Mouse (Mus musculus): ENCODE data around the gene Thoc7. TPM values are rescaled to one million over a fixed set of nuclear protein-coding genes. Genes with fewer than 3 reads are reported as not detected.

The Thoc7 gene
- polyA plus RNA-seq (2015; fragmentation: Nextera tagmentation; extraction: Ambion mirVana), result 210 and 225 TPM in 2 replicates

DNA sequence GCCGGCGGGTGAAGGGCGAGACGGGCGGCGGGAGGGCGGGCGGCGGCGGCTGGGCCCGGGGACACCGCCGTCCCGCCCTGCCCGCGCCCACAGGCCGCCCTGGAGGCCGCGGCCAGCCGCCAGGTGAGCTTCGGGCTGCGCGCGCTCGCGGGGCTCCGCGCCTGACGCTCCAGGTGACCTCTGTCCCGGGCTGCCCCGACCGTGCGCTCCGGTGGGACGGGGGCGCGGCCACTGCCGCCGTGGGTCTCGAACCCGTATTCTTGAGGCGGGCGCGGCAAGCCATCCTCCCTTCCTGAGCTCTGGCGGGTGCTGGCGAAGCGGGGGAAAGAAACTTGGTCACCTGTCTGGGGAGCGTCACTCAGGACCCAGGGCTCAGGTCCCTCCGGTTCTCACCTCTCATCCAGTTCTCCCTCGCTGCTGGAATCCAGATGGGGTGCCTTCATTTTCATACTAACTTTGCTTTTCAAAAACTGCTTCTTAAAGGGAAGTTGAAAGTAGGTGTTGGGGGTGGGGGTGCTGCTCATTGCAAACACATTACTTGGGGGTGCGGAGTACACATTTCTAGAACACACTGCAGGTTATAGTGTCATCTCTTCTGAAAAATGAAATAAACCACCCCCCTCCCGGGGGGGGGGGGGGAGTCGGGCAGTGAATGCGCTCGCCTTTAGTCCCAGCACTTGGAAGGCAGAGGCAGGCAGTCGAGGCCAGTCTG lies at the start of gene Thoc7, which contains the start of gene Atxn7:
Gene Thoc7 (minus strand): TSS at position 452 of the 712 bp plus-strand sequence.
Gene Atxn7 (plus strand): TSS at position 40 of the 712 bp plus-strand sequence.

GRCm38 (mm10) chr14:13914387-13915082 lies 47.1 kb downstream of the Thoc7 start, which contains the start of gene Gm281:
Gene Gm281 (minus strand): TSS chr14:13914478.

Other genes starting within 250 kb of the Thoc7 start
- gene Gm281, start 47.4 kb downstream of the Thoc7 start, polyA plus RNA-seq (2015; fragmentation: Nextera tagmentation; extraction: Ambion mirVana), result not detected in 2 replicates
- 3.9 and 4.3 TPM in 2 replicates for gene Atxn7, start 412 bp downstream of the Thoc7 start, polyA plus RNA-seq (2015; fragmentation: Nextera tagmentation; extraction: Ambion mirVana)
- 210 and 226 TPM in 2 replicates for gene Psmd6, start 159.1 kb upstream of the Thoc7 start, polyA plus RNA-seq (2015; fragmentation: Nextera tagmentation; extraction: Ambion mirVana)
- not detected in 2 replicates for gene Olfr720, start 225.0 kb upstream of the Thoc7 start, polyA plus RNA-seq (2015; fragmentation: Nextera tagmentation; extraction: Ambion mirVana)

Data from neural tube, postnatal 0 days (tissue).